Mouse (Mus musculus) hindbrain, embryonic 12.5 days (tissue): ENCODE results near the gene Rnf126. TPM values are rescaled to one million over a fixed set of nuclear protein-coding genes. Genes with fewer than 3 reads are reported as not detected.

Source experiments
- ATAC-seq: fragments of 200-750 bp; cut with Nextera tagmentation; 2 replicates; pipeline ENCODE4 v1.8.0; 2017; ENCODE audit warnings: moderate TSS enrichment; ENCODE audit not compliant: low FRiP score
- H3K27ac ChIP-seq: fragments of 300-500 bp; sonication (generic); 2 replicates; pipeline ENCODE4 v1.5.1; 2016; ENCODE audit warnings: mild to moderate bottlenecking
- H3K27me3 ChIP-seq: fragments of 300-500 bp; sonication (generic); 2 replicates; pipeline ENCODE4 v1.6.1; 2016; ENCODE audit warnings: mild to moderate bottlenecking
- H3K36me3 ChIP-seq: fragments of 300-500 bp; sonication (generic); 2 replicates; pipeline ENCODE4 v1.6.1; 2016; ENCODE audit warnings: mild to moderate bottlenecking
- H3K4me1 ChIP-seq: fragments of 300-500 bp; sonication (generic); 2 replicates; pipeline ENCODE4 v1.6.1; 2016
- H3K4me2 ChIP-seq: fragments of 300-500 bp; sonication (generic); replicated peaks from 2 replicates; pipeline ENCODE4 v1.6.1; 2016; ENCODE audit warnings: mild to moderate bottlenecking
- H3K4me3 ChIP-seq: fragments of 300-500 bp; sonication (generic); 2 replicates; pipeline ENCODE4 v1.5.1; 2016; ENCODE audit warnings: mild to moderate bottlenecking
- H3K9ac ChIP-seq: fragments of 300-500 bp; sonication (generic); 2 replicates; pipeline ENCODE4 v1.6.1; 2016; ENCODE audit warnings: mild to moderate bottlenecking, moderate library complexity
- H3K9me3 ChIP-seq: fragments of 300-500 bp; sonication (generic); replicated peaks from 2 replicates; pipeline ENCODE4 v1.6.1; 2016; ENCODE audit warnings: mild to moderate bottlenecking
- WGBS: fragments of 180-500 bp; shearing (Covaris S2); methylation state at CpG from one replicate; pipeline ENCODE4 v1.1.7; 2016; 5-methylcytosine and 5-hydroxymethylcytosine counted together
- polyA plus RNA-seq: library from polyadenylated mRNA; unstranded; fragments of >200 nt; fragmentation: Nextera tagmentation; extraction: Ambion mirVana; gene quantifications from 2 replicates; pipeline ENCODE4 v1.2.1, GENCODE M21; 2016

The Rnf126 gene
- polyA plus RNA-seq, 1 experiment from 2014 or later = 103 TPM

DNA sequence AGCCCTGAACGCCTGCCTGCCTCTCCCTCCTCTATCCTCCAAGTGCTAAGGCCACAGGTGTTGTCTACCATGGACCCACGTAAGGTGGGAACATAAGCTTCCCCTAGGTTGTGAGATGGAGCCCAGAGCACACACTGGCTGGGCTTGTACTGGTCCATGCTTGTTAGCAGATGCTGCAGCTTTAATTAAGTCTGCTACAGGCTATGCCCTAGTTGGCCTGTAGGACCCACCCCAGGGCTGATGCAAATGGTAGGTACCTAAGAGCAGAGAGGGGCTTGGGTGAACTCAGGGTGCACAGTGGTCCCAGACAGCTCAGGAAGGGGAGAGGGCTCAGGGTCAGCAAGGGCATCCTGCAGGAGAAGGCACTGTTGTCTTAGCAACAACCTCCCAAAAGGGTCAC lies 22.8 kb upstream of the Rnf126 start:
- Histone ChIP-seq H3K36me3 (no peaks in the 10 kb centered on the region), H3K4me3 (no peak overlapping the region), H3K4me1 (peaks cover 10% of the 10 kb centered on the region), H3K27me3 (peaks cover 6% of the 10 kb centered on the region), H3K9ac (no peak overlapping the region), H3K27ac (no peak overlapping the region), H3K4me2 (no peak overlapping the region), H3K9me3 (no peaks in the 10 kb centered on the region)
- WGBS = 51% methylated on average over 2 of the region's 2 CpGs
- ATAC-seq = no peak

DNA sequence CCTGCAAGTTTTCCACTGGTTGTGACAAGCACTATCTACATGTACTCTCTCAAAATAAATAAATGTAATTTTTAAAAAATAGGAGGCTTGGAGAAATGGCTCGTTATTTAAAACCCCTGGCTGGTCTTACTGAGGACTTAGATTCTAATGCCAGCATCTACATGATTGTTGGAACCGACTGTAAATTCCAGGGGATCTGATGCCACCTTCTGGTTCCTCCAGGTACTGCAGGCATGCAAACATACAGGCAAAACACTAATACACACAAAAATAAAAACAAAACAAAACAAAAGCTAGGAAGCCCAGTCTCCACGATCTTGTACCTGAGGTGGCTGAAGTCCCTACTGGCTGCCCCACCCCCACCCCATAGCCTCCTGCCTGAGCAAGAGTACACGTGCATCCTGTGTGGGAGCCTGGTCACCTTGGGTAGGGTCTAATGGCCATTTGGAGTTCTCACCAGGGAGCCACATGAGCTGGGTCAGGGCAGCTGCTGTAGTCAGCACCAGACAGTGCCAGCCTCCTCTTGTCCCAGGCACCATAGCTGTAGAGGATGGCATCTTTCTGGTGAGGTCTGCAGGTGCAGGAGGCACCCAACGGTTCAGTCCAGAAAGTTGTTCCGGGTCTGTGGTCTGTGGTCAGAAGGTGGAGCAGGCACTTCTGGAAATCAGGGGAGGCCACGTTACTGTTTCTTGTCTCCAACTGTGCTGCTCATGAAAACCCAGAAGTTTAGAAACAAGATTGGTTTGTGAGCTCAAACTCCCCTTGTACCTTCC lies 21.8 kb upstream of the Rnf126 start:
- Histone ChIP-seq H3K4me2 (no peak overlapping the region), H3K9me3 (no peaks in the 10 kb centered on the region), H3K27ac (no peak overlapping the region), H3K36me3 (no peaks in the 10 kb centered on the region), H3K9ac (no peak overlapping the region), H3K4me3 (no peak overlapping the region), H3K27me3 (peaks cover 13% of the 10 kb centered on the region), H3K4me1 (peaks cover 9% of the 10 kb centered on the region; the same call in 1 of the 2 replicates)
- WGBS = 38% methylated on average over 7 of the region's 7 CpGs
- no peak for ATAC-seq

DNA sequence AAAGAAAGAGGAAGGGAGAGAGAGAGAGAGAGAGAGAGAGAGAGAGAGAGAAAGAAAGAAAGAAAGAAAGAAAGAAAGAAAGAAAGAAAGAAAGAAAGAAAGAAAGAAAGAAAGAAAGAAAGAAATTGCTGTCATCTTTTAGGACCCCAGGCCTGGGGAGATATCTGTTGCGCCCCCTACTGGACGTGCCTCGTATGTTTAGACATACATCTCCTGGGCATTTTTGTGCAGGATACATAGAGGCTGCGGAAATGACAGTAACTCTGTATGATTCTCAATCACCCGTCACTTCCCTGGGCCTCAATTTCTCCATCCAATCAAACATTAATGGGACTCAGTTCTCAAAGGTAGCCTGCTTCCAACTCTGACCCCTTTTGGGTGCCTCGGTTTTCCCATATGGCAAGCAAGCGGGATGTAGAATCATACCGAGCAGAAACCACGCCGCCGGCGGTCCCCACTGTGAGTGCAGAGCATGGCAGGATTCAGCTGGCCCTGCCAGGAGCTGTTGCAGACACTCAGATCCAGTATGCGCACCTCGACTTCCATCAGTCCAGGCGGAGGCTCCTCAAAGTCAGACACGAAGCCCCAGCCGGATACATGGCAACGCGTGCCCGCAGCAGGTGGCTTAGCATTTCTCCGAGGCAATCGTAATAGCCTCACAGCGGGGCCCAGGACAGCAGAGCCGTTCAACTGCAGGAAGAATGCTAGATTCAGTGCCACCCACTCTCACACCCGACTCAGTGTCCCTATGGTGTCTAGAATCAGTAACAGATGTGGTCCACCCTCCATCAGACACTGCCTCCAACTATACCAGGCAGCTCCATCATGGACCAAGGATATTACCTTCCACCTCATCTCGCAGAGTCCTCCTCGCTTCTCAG lies 17.4 kb upstream of the Rnf126 start:
- Histone ChIP-seq H3K27me3 (peaks cover 49% of the 10 kb centered on the region), H3K4me1 (peaks cover 20% of the 10 kb centered on the region), H3K4me3 (no peak overlapping the region), H3K4me2 (no peak overlapping the region), H3K9me3 (no peaks in the 10 kb centered on the region), H3K36me3 (no peaks in the 10 kb centered on the region), H3K9ac (no peak overlapping the region), H3K27ac (no peak overlapping the region)
- ATAC-seq = no peak
- WGBS = 36% methylated on average over 27 of the region's 27 CpGs

DNA sequence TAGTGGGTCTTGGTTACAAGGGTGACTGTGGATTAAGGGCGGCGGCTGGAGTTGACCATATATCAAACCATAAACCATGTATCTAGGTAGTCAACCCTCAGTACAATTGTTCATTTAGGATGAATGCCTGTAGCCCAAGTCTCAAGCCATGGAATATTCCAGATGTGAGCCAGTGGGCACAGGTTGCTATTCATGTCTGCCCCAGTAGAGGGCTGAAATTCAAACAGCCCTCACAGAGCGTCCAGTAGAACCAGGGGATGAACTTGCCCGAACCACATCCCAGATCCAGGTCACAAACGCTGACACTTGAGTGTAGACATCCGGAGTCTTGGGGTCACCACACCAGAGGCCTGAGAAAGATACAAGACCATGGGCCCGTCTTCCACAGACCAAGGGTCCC lies 16.3 kb upstream of the Rnf126 start:
- no peak for ATAC-seq
- WGBS = 69% methylated on average over 7 of the region's 7 CpGs
- peaks cover 60% of the 10 kb centered on the region for H3K27me3 ChIP-seq

DNA sequence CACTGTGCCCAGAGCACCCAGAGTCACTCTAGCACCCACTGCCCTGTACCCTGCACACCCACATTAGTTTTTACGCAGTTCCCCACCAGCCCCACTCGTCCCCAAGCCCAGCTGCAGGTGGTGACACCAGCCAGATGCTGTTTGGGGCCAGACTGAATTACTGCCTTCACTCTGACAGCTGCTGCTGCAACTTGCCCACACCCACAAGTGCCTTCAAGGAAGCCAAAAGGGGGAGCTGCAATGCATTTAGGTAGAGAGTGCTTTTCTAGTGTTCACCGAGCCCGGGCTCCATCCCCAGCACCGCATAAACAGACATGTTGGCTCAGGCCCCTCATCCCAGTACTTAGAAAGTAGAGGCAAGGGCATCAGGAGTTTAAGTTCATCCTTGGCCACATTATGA lies 15.2 kb upstream of the Rnf126 start:
- Histone ChIP-seq H3K9ac (no peak overlapping the region), H3K9me3 (no peaks in the 10 kb centered on the region), H3K4me1 (peaks cover 32% of the 10 kb centered on the region), H3K27ac (no peak overlapping the region), H3K4me3 (no peak overlapping the region), H3K36me3 (no peaks in the 10 kb centered on the region), H3K4me2 (no peak overlapping the region), H3K27me3 (peaks cover 71% of the 10 kb centered on the region)
- WGBS = 56% methylated on average over 5 of the region's 5 CpGs
- no peak for ATAC-seq

More for the DNA sequence above, 16.3 kb upstream of the Rnf126 start:
- no peak overlapping the region for H3K4me3 ChIP-seq
- no peaks in the 10 kb centered on the region for H3K36me3 ChIP-seq
- peaks cover 21% of the 10 kb centered on the region for H3K4me1 ChIP-seq
- no peak overlapping the region for H3K27ac ChIP-seq
- H3K9me3 ChIP-seq = no peaks in the 10 kb centered on the region
- no peak overlapping the region for H3K9ac ChIP-seq
- no peak overlapping the region for H3K4me2 ChIP-seq

DNA sequence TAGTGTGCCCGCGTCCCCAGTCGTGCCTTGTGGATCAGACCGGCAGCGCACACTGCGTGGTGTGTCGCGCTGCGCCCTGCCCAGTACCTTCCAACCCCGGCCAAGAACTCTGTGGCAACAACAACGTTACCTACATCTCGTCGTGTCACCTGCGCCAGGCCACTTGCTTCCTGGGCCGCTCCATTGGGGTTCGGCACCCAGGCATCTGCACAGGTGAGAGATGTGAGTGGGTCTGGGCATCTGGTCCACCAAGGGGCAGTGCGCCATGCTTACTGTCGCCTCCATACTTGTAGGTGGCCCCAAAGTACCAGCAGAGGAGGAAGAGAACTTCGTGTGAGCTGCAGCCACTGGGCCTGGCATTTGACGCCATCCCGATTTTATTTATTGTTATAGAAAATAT lies 14.4 kb upstream of the Rnf126 start:
- Histone ChIP-seq H3K27me3 (peaks cover 79% of the 10 kb centered on the region), H3K4me1 (peaks cover 34% of the 10 kb centered on the region), H3K4me3 (peak overlapping the region; percentile 36), H3K9me3 (no peaks in the 10 kb centered on the region), H3K9ac (no peak overlapping the region), H3K4me2 (peak overlapping the region; percentile 67), H3K36me3 (no peaks in the 10 kb centered on the region), H3K27ac (no peak overlapping the region)
- ATAC-seq = no peak
- 29% methylated on average over 21 of the region's 21 CpGs for WGBS

DNA sequence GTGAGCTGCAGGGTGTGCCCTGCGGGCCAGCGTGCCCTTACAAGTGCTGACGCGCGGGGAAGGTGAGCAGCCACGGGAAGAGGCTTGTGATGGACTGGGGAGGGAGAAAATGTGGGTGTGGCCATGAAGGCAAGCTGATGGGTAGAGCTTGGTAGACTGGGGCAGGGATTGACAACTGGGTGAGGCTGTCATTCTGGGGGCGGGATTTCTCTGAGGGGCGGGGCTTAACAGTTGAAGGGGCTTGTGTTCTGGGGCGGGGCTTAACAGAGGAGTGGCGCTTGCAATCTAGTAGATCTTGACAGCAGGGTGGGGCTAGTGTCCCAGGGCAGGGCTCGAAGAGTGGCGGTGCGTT lies 13.9 kb upstream of the Rnf126 start:
- WGBS = under 1% methylated on average over 12 of the region's 13 CpGs
- peak overlapping the region; percentile 67 for H3K4me2 ChIP-seq
- 0 out of 2 replicates have a peak, but pooled peaks have one; percentile 5 for ATAC-seq

DNA sequence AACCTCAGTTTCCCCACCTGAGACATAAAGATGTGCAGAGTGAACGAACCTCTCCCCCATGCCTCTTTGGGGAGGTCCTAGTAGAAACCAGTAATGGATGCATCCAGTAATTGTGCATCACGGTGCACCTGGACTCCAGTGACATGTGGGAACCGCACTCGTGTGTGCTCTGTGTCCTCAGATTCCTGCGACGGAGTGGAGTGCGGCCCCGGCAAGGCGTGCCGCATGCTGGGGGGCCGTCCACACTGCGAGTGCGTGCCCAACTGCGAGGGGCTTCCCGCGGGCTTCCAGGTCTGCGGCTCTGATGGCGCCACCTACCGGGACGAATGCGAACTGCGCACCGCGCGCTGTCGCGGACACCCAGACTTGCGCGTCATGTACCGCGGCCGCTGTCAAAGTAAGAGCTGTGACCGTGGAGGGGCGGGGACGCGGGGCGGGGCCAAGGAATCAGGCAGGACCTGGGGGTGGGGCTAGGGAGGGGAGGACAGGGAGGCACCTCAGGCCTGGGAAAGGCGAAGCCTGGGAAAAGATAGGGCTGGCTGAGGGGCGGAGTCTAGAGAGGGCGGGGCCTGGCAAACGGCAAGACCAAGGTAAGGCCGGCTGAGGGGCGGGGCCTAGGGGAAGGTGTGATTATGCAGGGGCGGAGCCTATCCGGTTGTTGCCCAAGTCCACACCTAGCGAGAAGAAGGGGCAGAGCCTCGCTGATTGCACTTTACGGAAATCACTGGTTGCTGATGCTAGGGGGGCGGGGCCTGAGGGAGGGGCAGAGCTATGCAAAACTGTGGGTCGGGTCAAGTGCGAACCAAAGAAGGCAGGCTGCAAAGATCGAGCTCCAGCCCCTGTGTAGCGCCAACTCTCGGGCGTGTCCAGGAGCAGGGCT lies 13.3 kb upstream of the Rnf126 start:
- 1% methylated on average over 52 of the region's 55 CpGs for WGBS

More for the DNA sequence above, 13.9 kb upstream of the Rnf126 start:
- peak overlapping the region; percentile 50; the same call in 1 of the 2 replicates for H3K9ac ChIP-seq
- no peaks in the 10 kb centered on the region for H3K9me3 ChIP-seq
- no peak overlapping the region for H3K27ac ChIP-seq
- H3K4me3 ChIP-seq = peak overlapping the region; percentile 36
- peaks cover 82% of the 10 kb centered on the region for H3K27me3 ChIP-seq
- no peaks in the 10 kb centered on the region for H3K36me3 ChIP-seq
- peaks cover 34% of the 10 kb centered on the region for H3K4me1 ChIP-seq

DNA sequence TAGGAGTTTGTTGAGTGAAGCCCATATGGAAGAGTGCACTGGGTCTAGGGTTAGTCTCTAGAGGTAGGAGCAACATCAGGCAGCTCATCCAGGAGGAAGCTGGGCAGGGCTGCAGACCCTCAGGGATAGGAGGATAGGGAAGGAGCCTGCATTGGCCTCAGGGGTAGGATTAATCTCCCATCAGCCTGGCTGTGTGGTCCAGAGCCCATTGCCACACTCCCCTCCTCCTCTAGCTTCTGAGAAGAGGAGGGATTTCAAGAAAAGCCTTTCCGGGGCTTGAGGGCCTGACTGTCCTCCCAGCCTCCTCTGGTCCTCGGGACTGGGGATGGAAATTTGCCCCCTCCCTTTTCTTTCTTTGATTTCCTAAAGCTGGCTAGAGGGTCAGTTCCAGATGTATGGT lies 12.4 kb upstream of the Rnf126 start:
- H3K4me2 ChIP-seq = no peak overlapping the region
- H3K9me3 ChIP-seq = no peaks in the 10 kb centered on the region; the same call in 1 of the 2 replicates
- peaks cover 31% of the 10 kb centered on the region for H3K4me1 ChIP-seq
- ATAC-seq = no peak
- no peak overlapping the region for H3K27ac ChIP-seq
- H3K36me3 ChIP-seq = no peaks in the 10 kb centered on the region
- H3K9ac ChIP-seq = no peak overlapping the region
- H3K4me3 ChIP-seq = no peak overlapping the region
- peaks cover 71% of the 10 kb centered on the region for H3K27me3 ChIP-seq
- WGBS = 23% methylated on average over 2 of the region's 2 CpGs

More for the DNA sequence above, 13.3 kb upstream of the Rnf126 start:
- peak overlapping the region; percentile 67 for H3K4me2 ChIP-seq
- no peak overlapping the region for H3K27ac ChIP-seq
- peak overlapping the region; percentile 36 for H3K4me3 ChIP-seq
- no peaks in the 10 kb centered on the region for H3K36me3 ChIP-seq
- ATAC-seq = peak; percentile 89
- peaks cover 80% of the 10 kb centered on the region for H3K27me3 ChIP-seq
- H3K9ac ChIP-seq = peak overlapping the region; percentile 50; the same call in 1 of the 2 replicates
- no peaks in the 10 kb centered on the region; the same call in 1 of the 2 replicates for H3K9me3 ChIP-seq
- peaks cover 34% of the 10 kb centered on the region for H3K4me1 ChIP-seq

DNA sequence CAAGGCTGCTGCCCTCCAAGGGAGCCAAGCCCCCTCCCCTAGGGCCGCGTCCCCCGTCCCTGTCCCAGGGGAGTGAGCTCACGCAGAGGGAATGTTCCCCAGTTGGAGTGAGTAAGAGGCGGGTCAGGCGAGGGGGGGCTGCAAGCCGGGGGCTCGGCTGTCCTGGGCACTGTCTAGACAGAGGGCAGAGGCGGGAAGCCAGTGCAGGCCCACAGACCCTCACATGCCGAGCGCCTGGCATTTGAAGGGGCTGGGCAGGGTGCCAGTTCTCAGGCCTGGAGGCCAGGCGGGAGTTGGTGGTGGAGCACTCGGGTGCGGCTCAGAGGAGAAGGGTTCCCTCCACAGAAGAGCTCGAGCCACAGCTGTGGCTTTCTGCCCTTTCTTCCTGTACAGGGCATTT lies 11.3 kb upstream of the Rnf126 start:
- Histone ChIP-seq H3K4me3 (no peak overlapping the region), H3K4me2 (peak overlapping the region; percentile 54), H3K9ac (no peak overlapping the region), H3K4me1 (peaks cover 30% of the 10 kb centered on the region), H3K36me3 (no peaks in the 10 kb centered on the region), H3K27me3 (peaks cover 68% of the 10 kb centered on the region), H3K27ac (no peak overlapping the region), H3K9me3 (no peaks in the 10 kb centered on the region; the same call in 1 of the 2 replicates)
- 9% methylated on average over 15 of the region's 15 CpGs for WGBS
- ATAC-seq = no peak; the same call in 1 of the 2 replicates

DNA sequence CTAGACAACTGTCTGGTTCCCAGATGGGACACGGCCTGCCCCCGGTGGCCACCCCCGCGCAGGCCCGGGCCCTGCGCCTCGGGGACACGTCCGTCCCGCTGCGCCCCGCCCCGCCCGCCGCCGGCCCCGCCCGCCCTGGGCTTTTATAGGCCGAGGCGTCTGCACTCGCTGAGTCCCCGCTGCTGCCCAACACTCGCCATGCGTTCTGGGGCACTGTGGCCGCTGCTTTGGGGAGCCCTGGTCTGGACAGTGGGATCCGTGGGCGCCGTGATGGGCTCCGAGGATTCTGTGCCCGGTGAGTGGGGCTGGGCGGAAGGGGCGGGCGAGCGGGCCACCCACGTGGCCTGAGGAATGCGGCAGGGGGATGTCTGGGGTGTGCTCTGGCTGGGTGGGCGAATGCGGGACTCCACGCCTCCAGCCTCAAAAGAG lies 10.4 kb upstream of the Rnf126 start, which contains the start of gene Fstl3:
Gene Fstl3, plus strand, starts transcription at position 170 of the 429 bp plus-strand sequence.
- no peak for ATAC-seq
- Histone ChIP-seq H3K4me3 (peak within 1 kb of the TSS; percentile 29), H3K27me3 (peaks cover 61% of the 10 kb centered on the region), H3K27ac (no peak within 1 kb of the TSS), H3K9ac (peak within 1 kb of the TSS; percentile 58), H3K4me1 (peaks cover 30% of the 10 kb centered on the region), H3K36me3 (no peaks in the 10 kb centered on the region), H3K9me3 (no peaks in the 10 kb centered on the region; the same call in 1 of the 2 replicates), H3K4me2 (peak within 1 kb of the TSS; percentile 54)
- WGBS = 1% methylated on average over 39 of the region's 39 CpGs
